Mouse (Mus musculus): ENCODE measurements around the gene H2-DMa.

The H2-DMa gene

DNA sequence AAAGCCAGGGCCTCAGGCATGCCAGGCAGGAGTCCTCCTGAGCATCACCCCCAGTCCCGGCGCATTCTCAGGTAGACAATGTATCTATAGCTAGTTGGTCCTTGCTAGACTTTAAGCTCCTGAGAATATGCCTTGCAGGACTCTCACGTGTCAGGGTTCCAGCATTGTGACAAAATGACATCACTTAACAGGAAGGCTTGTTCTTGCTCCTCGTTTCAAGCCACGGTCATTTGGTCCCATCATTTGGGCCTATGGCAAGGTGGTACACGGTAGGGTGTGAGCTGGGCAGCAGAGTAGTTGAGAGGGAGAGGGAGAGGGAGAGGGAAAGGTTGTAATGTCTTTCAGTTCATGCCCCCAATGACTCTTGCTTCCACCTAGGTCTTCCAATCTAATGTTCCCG, 12.6 kb downstream of the H2-DMa start:
- peaks cover 53% of the 10 kb centered on the region for H3K4me1 ChIP-seq (replicated peaks; ENCODE audit: low read depth, low read length)
- no peak for TF ChIP-seq CTCF (conservative IDR thresholded peaks at IDR 0.05; ENCODE audit: low read length)
- TF ChIP-seq NANOG (IDR thresholded peaks at IDR 0.05; ENCODE audit: borderline replicate concordance, low read length), result no peak
- no peak for TF ChIP-seq POU5F1 (IDR thresholded peaks at IDR 0.05; ENCODE audit: borderline replicate concordance, low read length)
- no peaks in the 10 kb centered on the region for H3K9me3 ChIP-seq (ENCODE audit: low read length)
- H3K27me3 ChIP-seq (ENCODE audit: insufficient read depth, low read length), result peaks cover 24% of the 10 kb centered on the region
- no peak overlapping the region for H3K4me3 ChIP-seq (replicated peaks; ENCODE audit: low read length)
- H3K36me3 ChIP-seq (ENCODE audit: insufficient read depth, low read length), result no peaks in the 10 kb centered on the region

DNA sequence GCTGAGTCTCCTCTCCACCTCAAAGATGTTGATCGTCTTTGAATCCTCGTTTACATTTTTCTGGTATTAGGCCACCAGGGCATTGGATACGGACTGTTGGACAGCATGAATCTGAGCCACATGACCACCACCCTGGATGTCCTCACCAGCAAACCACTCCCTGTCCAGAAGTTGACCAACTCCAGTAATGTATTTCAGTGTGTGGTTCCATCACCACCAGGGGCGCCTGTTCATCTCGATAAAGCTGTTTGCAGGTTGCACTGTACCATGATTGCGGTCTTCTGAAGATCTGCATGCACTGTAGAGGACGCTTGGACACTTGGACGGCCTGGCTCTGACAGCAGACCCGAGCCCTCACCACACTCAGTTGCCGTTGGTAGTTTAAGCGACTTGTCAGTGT, 13.9 kb downstream of the H2-DMa start:
- TF ChIP-seq CTCF (conservative IDR thresholded peaks at IDR 0.05; ENCODE audit: low read length) (peak; percentile 16), POU5F1 (IDR thresholded peaks at IDR 0.05; ENCODE audit: borderline replicate concordance, low read length) (no peak), NANOG (IDR thresholded peaks at IDR 0.05; ENCODE audit: borderline replicate concordance, low read length) (no peak)
- Histone ChIP-seq H3K36me3 (ENCODE audit: insufficient read depth, low read length) (no peaks in the 10 kb centered on the region), H3K9me3 (ENCODE audit: low read length) (no peaks in the 10 kb centered on the region), H3K27me3 (ENCODE audit: insufficient read depth, low read length) (peaks cover 38% of the 10 kb centered on the region), H3K4me3 (replicated peaks; ENCODE audit: low read length) (no peak overlapping the region), H3K4me1 (replicated peaks; ENCODE audit: low read depth, low read length) (peaks cover 53% of the 10 kb centered on the region)

DNA sequence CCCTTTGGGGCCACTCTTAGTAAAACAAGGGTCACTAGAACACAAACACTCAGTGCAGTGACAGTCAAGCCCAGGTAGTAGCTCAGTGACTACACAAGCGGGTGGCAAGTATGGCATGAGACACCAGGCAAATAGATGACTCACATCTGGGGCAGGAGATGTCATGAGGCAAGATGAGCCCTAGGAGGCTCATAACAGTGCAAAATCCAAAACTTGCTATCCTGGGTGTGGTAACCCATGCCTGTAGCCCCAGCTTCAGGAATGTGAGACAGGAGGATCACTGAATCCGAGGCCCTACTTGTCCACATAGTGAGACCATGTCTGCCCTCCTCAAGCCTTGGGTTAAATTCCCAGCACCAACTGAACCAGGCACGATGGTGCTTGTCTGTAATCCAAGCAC, 15.1 kb downstream of the H2-DMa start:
- Histone ChIP-seq H3K9me3 (ENCODE audit: low read length) (no peaks in the 10 kb centered on the region), H3K27me3 (ENCODE audit: insufficient read depth, low read length) (peaks cover 47% of the 10 kb centered on the region), H3K4me3 (replicated peaks; ENCODE audit: low read length) (no peak overlapping the region), H3K36me3 (ENCODE audit: insufficient read depth, low read length) (no peaks in the 10 kb centered on the region), H3K4me1 (replicated peaks; ENCODE audit: low read depth, low read length) (peaks cover 53% of the 10 kb centered on the region)
- TF ChIP-seq POU5F1 (IDR thresholded peaks at IDR 0.05; ENCODE audit: borderline replicate concordance, low read length) (no peak), CTCF (conservative IDR thresholded peaks at IDR 0.05; ENCODE audit: low read length) (no peak), NANOG (IDR thresholded peaks at IDR 0.05; ENCODE audit: borderline replicate concordance, low read length) (no peak)

DNA sequence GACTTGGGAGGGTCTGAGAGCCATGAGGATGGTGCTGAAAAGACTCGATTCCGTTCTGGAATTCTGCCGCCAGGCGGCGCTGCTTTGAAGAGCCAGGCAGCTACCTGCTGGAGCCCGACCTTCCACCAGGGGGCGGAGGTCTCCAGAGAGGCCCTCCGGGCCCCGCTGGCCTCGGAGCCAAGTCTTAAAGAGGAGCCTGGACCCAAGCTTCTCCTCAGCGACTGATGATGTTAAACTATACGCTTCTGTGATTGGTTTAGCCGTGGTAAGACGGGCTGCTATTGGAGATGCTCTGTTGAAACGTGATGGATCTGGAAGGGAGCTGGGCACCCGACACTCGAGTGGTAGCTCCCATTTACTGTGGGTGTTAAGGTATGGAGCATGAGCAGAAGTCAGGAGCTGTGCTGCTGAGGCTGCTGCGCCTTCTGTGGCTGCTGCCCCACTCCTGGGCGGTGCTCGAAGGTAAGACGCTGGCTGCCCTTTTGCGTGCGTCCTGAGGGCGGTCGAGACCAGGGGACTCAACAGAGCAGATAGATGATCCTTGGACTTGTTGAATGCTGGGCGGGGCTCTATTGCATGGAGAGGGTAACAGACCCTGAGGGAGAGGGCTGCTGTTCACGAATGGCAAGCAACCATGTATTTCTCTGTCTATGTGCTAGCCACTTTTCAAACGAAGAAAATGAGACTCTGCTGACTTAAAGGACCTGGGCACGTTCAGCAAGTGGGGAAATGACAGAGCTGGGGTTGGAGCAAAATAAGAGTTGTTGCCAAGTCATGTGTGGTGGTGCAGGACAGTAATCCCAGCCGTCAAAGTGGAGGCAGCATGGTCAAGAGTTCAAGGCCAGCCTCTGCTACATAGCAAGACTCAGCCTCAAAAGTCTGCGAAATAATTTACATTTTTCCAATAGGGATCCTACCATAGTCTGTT, 16.2 kb downstream of the H2-DMa start:
- Histone ChIP-seq H3K9me3 (ENCODE audit: low read length) (no peaks in the 10 kb centered on the region), H3K4me1 (replicated peaks; ENCODE audit: low read depth, low read length) (peaks cover 55% of the 10 kb centered on the region), H3K27me3 (ENCODE audit: insufficient read depth, low read length) (peaks cover 52% of the 10 kb centered on the region), H3K36me3 (ENCODE audit: insufficient read depth, low read length) (no peaks in the 10 kb centered on the region), H3K4me3 (replicated peaks; ENCODE audit: low read length) (peak overlapping the region; percentile 76)
- TF ChIP-seq POU5F1 (IDR thresholded peaks at IDR 0.05; ENCODE audit: borderline replicate concordance, low read length), result no peak
- TF ChIP-seq CTCF (conservative IDR thresholded peaks at IDR 0.05; ENCODE audit: low read length), result peak; percentile 100

DNA sequence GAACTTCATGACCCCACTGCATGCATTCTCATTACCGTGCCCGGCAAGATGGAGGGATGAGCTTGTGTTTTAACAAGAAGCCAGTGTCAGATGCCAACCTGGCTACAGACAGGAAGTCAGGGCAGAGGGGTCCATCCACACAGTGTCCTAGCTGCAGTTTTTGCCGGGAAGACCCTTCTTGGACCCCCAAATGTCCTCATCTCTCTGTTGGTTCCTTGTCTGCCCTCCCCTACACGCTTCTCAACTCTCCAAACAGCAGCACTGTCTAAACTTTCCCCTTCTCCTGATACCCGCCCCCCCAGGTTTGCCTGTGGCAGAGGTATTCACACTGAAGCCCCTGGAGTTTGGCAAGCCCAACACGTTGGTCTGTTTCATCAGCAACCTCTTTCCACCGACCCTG, 18.3 kb downstream of the H2-DMa start:
- H3K27me3 ChIP-seq (ENCODE audit: insufficient read depth, low read length), result peaks cover 58% of the 10 kb centered on the region
- no peak for TF ChIP-seq CTCF (conservative IDR thresholded peaks at IDR 0.05; ENCODE audit: low read length)
- TF ChIP-seq POU5F1 (IDR thresholded peaks at IDR 0.05; ENCODE audit: borderline replicate concordance, low read length), result no peak
- no peak for TF ChIP-seq NANOG (IDR thresholded peaks at IDR 0.05; ENCODE audit: borderline replicate concordance, low read length)
- H3K4me1 ChIP-seq (replicated peaks; ENCODE audit: low read depth, low read length), result peaks cover 55% of the 10 kb centered on the region
- H3K36me3 ChIP-seq (ENCODE audit: insufficient read depth, low read length), result no peaks in the 10 kb centered on the region
- no peaks in the 10 kb centered on the region for H3K9me3 ChIP-seq (ENCODE audit: low read length)
- H3K4me3 ChIP-seq (replicated peaks; ENCODE audit: low read length), result no peak overlapping the region

DNA sequence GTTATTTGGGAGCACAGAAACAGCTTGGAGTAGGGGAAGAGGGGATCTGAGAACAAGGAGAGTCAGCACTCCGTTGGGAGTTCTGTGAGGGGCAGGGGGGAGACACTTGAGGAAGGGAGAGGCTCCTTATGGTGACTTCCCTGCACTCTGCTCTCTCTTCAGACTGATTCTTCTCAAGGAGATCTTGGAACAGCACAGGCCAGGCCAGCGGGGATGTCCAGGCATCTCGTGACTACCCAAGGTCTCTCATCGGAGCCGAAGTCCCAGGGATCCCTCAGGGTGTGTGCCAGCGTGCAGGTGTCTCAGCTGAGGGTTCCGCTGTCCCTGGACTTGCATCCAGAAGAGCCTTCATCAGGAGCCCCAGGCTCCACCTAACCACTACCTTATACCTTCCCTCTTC, 19.3 kb downstream of the H2-DMa start:
- Histone ChIP-seq H3K9me3 (ENCODE audit: low read length) (no peaks in the 10 kb centered on the region), H3K4me3 (replicated peaks; ENCODE audit: low read length) (0 out of 2 replicates have a peak overlapping the region, but pooled peaks have one; percentile 49), H3K27me3 (ENCODE audit: insufficient read depth, low read length) (peaks cover 58% of the 10 kb centered on the region), H3K36me3 (ENCODE audit: insufficient read depth, low read length) (no peaks in the 10 kb centered on the region), H3K4me1 (replicated peaks; ENCODE audit: low read depth, low read length) (peaks cover 59% of the 10 kb centered on the region)
- TF ChIP-seq POU5F1 (IDR thresholded peaks at IDR 0.05; ENCODE audit: borderline replicate concordance, low read length) (no peak), NANOG (IDR thresholded peaks at IDR 0.05; ENCODE audit: borderline replicate concordance, low read length) (no peak), CTCF (conservative IDR thresholded peaks at IDR 0.05; ENCODE audit: low read length) (no peak)

DNA sequence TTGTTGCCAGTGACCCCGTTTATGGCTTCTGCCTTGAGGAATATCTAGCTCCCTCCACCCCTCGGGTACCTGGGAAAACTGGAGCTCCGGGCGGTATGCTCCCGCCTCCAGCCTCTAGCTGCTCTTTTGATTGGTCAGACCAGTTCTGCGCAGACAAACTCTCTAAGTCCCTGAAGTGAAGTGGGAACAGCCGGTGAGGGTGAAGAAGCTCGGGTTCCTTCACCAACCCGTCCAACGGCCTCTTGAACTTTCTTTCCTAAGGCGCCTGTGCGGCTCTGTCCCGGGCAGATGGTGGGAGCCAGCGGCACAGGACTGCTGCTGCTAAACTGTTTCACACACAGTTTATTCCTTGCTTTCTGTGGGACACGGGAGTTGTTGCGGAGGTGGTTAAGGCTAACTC, 20.1 kb downstream of the H2-DMa start:
- Histone ChIP-seq H3K9me3 (ENCODE audit: low read length) (no peaks in the 10 kb centered on the region), H3K36me3 (ENCODE audit: insufficient read depth, low read length) (no peaks in the 10 kb centered on the region), H3K4me3 (replicated peaks; ENCODE audit: low read length) (peak overlapping the region; percentile 49; the same call in 1 of the 2 replicates), H3K4me1 (replicated peaks; ENCODE audit: low read depth, low read length) (peaks cover 57% of the 10 kb centered on the region), H3K27me3 (ENCODE audit: insufficient read depth, low read length) (peaks cover 58% of the 10 kb centered on the region)
- TF ChIP-seq POU5F1 (IDR thresholded peaks at IDR 0.05; ENCODE audit: borderline replicate concordance, low read length), result no peak
- TF ChIP-seq NANOG (IDR thresholded peaks at IDR 0.05; ENCODE audit: borderline replicate concordance, low read length), result no peak
- TF ChIP-seq CTCF (conservative IDR thresholded peaks at IDR 0.05; ENCODE audit: low read length), result no peak

DNA sequence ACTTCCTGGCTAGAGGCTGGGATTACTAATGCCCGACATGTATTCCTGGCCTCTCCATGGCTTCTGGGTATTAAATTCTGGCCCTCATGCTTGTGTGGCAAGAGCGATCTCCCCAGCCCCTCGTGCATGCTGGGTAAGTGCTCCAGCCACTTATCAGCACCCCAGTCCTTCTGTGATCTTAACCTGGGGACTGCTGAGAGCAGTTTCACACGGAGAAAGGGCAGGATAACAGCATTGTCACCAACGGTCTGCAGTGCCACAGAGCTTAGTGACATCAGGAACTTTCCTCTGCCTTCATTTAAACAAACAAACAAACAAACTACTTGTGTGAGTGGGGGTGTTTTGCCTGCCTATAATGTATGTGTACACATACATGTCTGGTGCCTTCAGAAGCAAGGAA, 20.9 kb downstream of the H2-DMa start:
- Histone ChIP-seq H3K4me3 (replicated peaks; ENCODE audit: low read length) (no peak overlapping the region), H3K4me1 (replicated peaks; ENCODE audit: low read depth, low read length) (peaks cover 53% of the 10 kb centered on the region), H3K27me3 (ENCODE audit: insufficient read depth, low read length) (peaks cover 61% of the 10 kb centered on the region), H3K9me3 (ENCODE audit: low read length) (no peaks in the 10 kb centered on the region), H3K36me3 (ENCODE audit: insufficient read depth, low read length) (no peaks in the 10 kb centered on the region)
- TF ChIP-seq POU5F1 (IDR thresholded peaks at IDR 0.05; ENCODE audit: borderline replicate concordance, low read length), result no peak
- TF ChIP-seq CTCF (conservative IDR thresholded peaks at IDR 0.05; ENCODE audit: low read length), result no peak
- TF ChIP-seq NANOG (IDR thresholded peaks at IDR 0.05; ENCODE audit: borderline replicate concordance, low read length), result no peak
